Mouse (Mus musculus) bone marrow macrophage, adult 2 months (primary cell): ENCODE data around the gene Cbx7.

ENCODE experiments used
- CTCF ChIP-seq: IDR thresholded peaks from 2 replicates; pipeline ENCODE4 v1.5.1; 2012; ENCODE audit warnings: low read depth, mild to moderate bottlenecking, low read length, moderate library complexity
- POLR2A ChIP-seq: IDR thresholded peaks from 2 replicates; pipeline ENCODE4 v1.6.1; 2012; ENCODE audit warnings: mild to moderate bottlenecking, low read depth, low read length, borderline replicate concordance

DNA sequence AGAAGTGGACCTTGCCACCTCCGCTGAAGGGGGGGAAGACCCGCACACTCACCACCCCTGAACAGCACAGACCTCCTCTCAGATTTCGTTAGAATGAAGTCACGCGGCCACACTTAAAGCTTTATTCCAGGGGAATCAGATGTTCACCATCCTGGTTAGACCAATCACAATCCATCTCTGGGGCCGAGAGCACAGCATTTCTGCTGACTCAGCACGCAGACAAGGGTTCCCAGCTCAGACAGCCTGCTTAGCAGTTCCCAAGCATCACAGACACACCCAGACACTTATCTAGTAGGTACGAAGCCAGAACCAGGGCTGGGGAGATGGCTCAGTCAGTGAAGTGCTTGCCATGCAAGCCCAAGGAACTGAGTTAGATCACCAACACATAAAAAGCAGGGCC, 15.3 kb upstream of the Cbx7 start:
- TF ChIP-seq CTCF (no peak), POLR2A (no peak)
